Mouse (Mus musculus): Measurements from ENCODE around the gene Dusp28.

DNA sequence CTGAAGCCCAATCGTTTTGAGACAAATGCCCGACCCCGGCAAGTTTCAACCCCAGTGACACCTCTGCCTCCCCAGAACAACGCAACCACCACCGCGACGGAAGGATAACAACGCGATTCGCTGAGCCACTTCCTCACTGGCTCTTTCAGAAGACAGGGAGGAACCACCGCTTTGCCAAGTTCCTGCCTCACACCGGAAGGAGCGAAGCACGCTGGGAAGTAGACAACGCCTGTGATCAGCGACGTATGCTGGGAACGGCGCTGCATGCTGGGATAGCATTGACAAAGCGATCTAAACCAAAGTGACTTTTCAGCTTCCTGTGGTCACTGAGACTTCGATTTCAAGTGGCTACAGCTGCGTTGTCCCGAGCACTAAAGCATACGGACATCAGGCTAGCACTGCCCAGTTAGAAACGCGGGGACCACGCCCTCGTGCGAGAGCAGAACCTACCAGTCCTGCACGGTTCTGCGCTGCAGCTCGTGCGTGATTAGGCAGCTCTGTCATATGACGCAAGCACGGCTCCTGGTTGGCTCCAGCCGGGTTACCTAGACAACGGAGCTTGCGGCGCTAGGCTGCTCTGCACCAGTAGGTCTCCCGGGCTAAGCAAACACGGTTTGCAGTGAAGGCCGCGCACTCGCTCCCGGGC, 27.5 kb downstream of the Dusp28 start, which contains the start of gene Capn10:
- TF ChIP-seq CTCF (IDR thresholded peaks at IDR 0.05; ENCODE audit: borderline replicate concordance, control insufficient read depth, extremely low read depth, insufficient read depth, low read length, poor library complexity) (no peak), POLR2A (IDR thresholded peaks at IDR 0.05; ENCODE audit: control insufficient read depth, extremely low read depth, insufficient read depth, low read length, poor library complexity) (no peak; the same call in none of the 2 replicates)

Data from thymus, adult 2 months (tissue).